Mouse (Mus musculus) intestine, embryonic 16.5 days (tissue): ENCODE results near the gene Xrn1. TPM values are rescaled to one million over a fixed set of nuclear protein-coding genes. Genes with fewer than 3 reads are reported as not detected.
"Not testable (repeated sequence)": the region's sequence is repeated elsewhere in the genome, so short reads cannot be mapped to it uniquely, and the experiment has no call there.

Source experiments
- ATAC-seq: fragments of 200-750 bp; cut with Nextera tagmentation; 2 replicates; pipeline ENCODE4 v1.8.0; 2017; ENCODE audit warnings: moderate TSS enrichment, moderate library complexity
- H3K27ac ChIP-seq: fragments of 300-500 bp; sonication (generic); 2 replicates; pipeline ENCODE4 v1.5.1; 2014; ENCODE audit warnings: mild to moderate bottlenecking, low read length
- H3K27me3 ChIP-seq: fragments of 300-500 bp; sonication (generic); replicated peaks from 2 replicates; pipeline ENCODE4 v1.6.1; 2014; ENCODE audit warnings: low read length, control low read depth, mixed read lengths; ENCODE audit not compliant: control insufficient read depth, insufficient read depth
- H3K36me3 ChIP-seq: fragments of 300-500 bp; sonication (generic); 2 replicates; pipeline ENCODE4 v1.6.1; 2014; ENCODE audit warnings: low read length, control low read depth; ENCODE audit not compliant: control insufficient read depth, insufficient read depth
- H3K4me1 ChIP-seq: fragments of 300-500 bp; sonication (generic); 2 replicates; pipeline ENCODE4 v1.6.1; 2014; ENCODE audit warnings: low read length, control low read depth, mixed read lengths; ENCODE audit not compliant: control insufficient read depth, insufficient read depth
- H3K4me2 ChIP-seq: fragments of 300-500 bp; sonication (generic); 2 replicates; pipeline ENCODE4 v1.6.1; 2014; ENCODE audit warnings: low read depth, low read length, control low read depth
- H3K4me3 ChIP-seq: fragments of 300-500 bp; sonication (generic); 2 replicates; pipeline ENCODE4 v1.5.1; 2014; ENCODE audit warnings: mild to moderate bottlenecking, low read length
- H3K9ac ChIP-seq: fragments of 300-500 bp; sonication (generic); 2 replicates; pipeline ENCODE4 v1.6.1; 2014; ENCODE audit warnings: low read depth, low read length
- H3K9me3 ChIP-seq: fragments of 300-500 bp; sonication (generic); 2 replicates; pipeline ENCODE4 v1.6.1; 2016; ENCODE audit warnings: low read length, control low read depth; ENCODE audit not compliant: control insufficient read depth
- WGBS: fragments of 180-500 bp; shearing (Covaris S2); extraction: QIAGEN DNeasy Blood & Tissue Kit; methylation state at CpG from one replicate; pipeline ENCODE4 v1.1.7; 2014; 5-methylcytosine and 5-hydroxymethylcytosine counted together
- polyA plus RNA-seq: library from polyadenylated mRNA; unstranded; fragments of >200 nt; fragmentation: Nextera tagmentation; extraction: Ambion mirVana; gene quantifications from 2 replicates; pipeline ENCODE4 v1.2.1, GENCODE M21; 2015

Gene Xrn1
- 10.1 and 11.3 TPM in 2 replicates for polyA plus RNA-seq

GRCm38 (mm10) chr9:95954585-95955461 is at the start of gene Xrn1:
Xrn1 (plus strand) TSS chr9:95954760.
- H3K27ac ChIP-seq: peak within 1 kb of the TSS; percentile 93
- WGBS: under 1% methylated on average over 57 of the region's 57 CpGs
- peak; percentile 99 for ATAC-seq
- no peaks in the 10 kb centered on the region for H3K36me3 ChIP-seq
- peak within 1 kb of the TSS; percentile 81 for H3K4me2 ChIP-seq
- no peaks in the 10 kb centered on the region for H3K27me3 ChIP-seq
- peak within 1 kb of the TSS; percentile 100 for H3K4me3 ChIP-seq
- no peaks in the 10 kb centered on the region for H3K9me3 ChIP-seq
- H3K9ac ChIP-seq: peak within 1 kb of the TSS; percentile 100
- peaks cover 11% of the 10 kb centered on the region for H3K4me1 ChIP-seq

- ATAC-seq: no peak
These were observed 21.7 kb upstream of the Xrn1 start for GRCm38 (mm10) chr9:95932855-95933254.

GRCm38 (mm10) chr9:95953658-95954057 is 902 bp upstream of the Xrn1 start:
- no peak for ATAC-seq

More at GRCm38 (mm10) chr9:95932855-95933254, 21.7 kb upstream of the Xrn1 start:
- Histone ChIP-seq H3K27ac (no peak overlapping the region), H3K27me3 (no peaks in the 10 kb centered on the region), H3K9me3 (no peaks in the 10 kb centered on the region), H3K9ac (no peak overlapping the region), H3K4me1 (no peaks in the 10 kb centered on the region), H3K4me2 (no peak overlapping the region), H3K4me3 (no peak overlapping the region), H3K36me3 (no peaks in the 10 kb centered on the region)

GRCm38 (mm10) chr9:95954226-95954584 is 355 bp upstream of the Xrn1 start:
- H3K4me3 ChIP-seq: peak overlapping the region; percentile 100
- H3K9me3 ChIP-seq: no peaks in the 10 kb centered on the region
- peaks cover 5% of the 10 kb centered on the region for H3K4me1 ChIP-seq
- peak overlapping the region; percentile 59 for H3K27ac ChIP-seq
- H3K9ac ChIP-seq: peak overlapping the region; percentile 100
- 0% methylated on average over 7 of the region's 7 CpGs for WGBS
- H3K36me3 ChIP-seq: no peaks in the 10 kb centered on the region
- no peaks in the 10 kb centered on the region for H3K27me3 ChIP-seq
- peak; percentile 43 for ATAC-seq
- H3K4me2 ChIP-seq: peak overlapping the region; percentile 81

More at GRCm38 (mm10) chr9:95953658-95954057, 902 bp upstream of the Xrn1 start:
- H3K4me3 ChIP-seq: no peak overlapping the region
- no peaks in the 10 kb centered on the region for H3K9me3 ChIP-seq
- no peak overlapping the region for H3K9ac ChIP-seq
- peaks cover 4% of the 10 kb centered on the region; the same call in 1 of the 2 replicates for H3K4me1 ChIP-seq
- H3K4me2 ChIP-seq: peak overlapping the region; percentile 81
- H3K27ac ChIP-seq: no peak overlapping the region
- WGBS: 70% methylated on average over 4 of the region's 4 CpGs
- no peaks in the 10 kb centered on the region for H3K27me3 ChIP-seq
- H3K36me3 ChIP-seq: no peaks in the 10 kb centered on the region

- Histone ChIP-seq H3K27ac (no peak overlapping the region), H3K27me3 (no peaks in the 10 kb centered on the region), H3K4me1 (peaks cover 11% of the 10 kb centered on the region), H3K4me2 (no peak overlapping the region), H3K36me3 (no peaks in the 10 kb centered on the region), H3K9me3 (no peaks in the 10 kb centered on the region), H3K9ac (no peak overlapping the region), H3K4me3 (no peak overlapping the region)
- 83% methylated on average over 2 of the region's 2 CpGs for WGBS
- no peak for ATAC-seq
These were observed 3.1 kb downstream of the Xrn1 start for GRCm38 (mm10) chr9:95957611-95958010.

GRCm38 (mm10) chr9:95958041-95958730 is 3.6 kb downstream of the Xrn1 start:
- Histone ChIP-seq H3K27ac (no peak overlapping the region), H3K4me1 (peaks cover 11% of the 10 kb centered on the region), H3K4me3 (no peak overlapping the region), H3K27me3 (no peaks in the 10 kb centered on the region), H3K36me3 (no peaks in the 10 kb centered on the region), H3K4me2 (no peak overlapping the region), H3K9me3 (no peaks in the 10 kb centered on the region), H3K9ac (no peak overlapping the region)
- no peak for ATAC-seq
- 90% methylated on average over 7 of the region's 7 CpGs for WGBS

GRCm38 (mm10) chr9:95958731-95959105 is 4.2 kb downstream of the Xrn1 start:
- H3K9me3 ChIP-seq, H3K27me3 ChIP-seq, H3K4me1 ChIP-seq, H3K27ac ChIP-seq, H3K4me3 ChIP-seq, H3K36me3 ChIP-seq, H3K4me2 ChIP-seq, H3K9ac ChIP-seq, ATAC-seq: not testable (repeated sequence)
- WGBS: 73% methylated on average over 2 of the region's 2 CpGs

- no peaks in the 10 kb centered on the region for H3K9me3 ChIP-seq
- no peak overlapping the region for H3K4me2 ChIP-seq
- no peaks in the 10 kb centered on the region for H3K36me3 ChIP-seq
- no peak overlapping the region for H3K4me3 ChIP-seq
- WGBS: 72% methylated on average over 6 of the region's 6 CpGs
- H3K4me1 ChIP-seq: peaks cover 8% of the 10 kb centered on the region
- peak overlapping the region; percentile 43 for H3K27ac ChIP-seq
- H3K27me3 ChIP-seq: no peaks in the 10 kb centered on the region
- no peak for ATAC-seq
- H3K9ac ChIP-seq: no peak overlapping the region
These were observed 4.7 kb downstream of the Xrn1 start for GRCm38 (mm10) chr9:95959246-95959645.

- Histone ChIP-seq H3K4me2 (no peak overlapping the region), H3K36me3 (no peaks in the 10 kb centered on the region), H3K4me1 (peaks cover 8% of the 10 kb centered on the region), H3K27me3 (no peaks in the 10 kb centered on the region), H3K9me3 (no peaks in the 10 kb centered on the region), H3K27ac (peak overlapping the region; percentile 43), H3K9ac (no peak overlapping the region), H3K4me3 (no peak overlapping the region)
- peak; percentile 85 for ATAC-seq
- 79% methylated on average over 3 of the region's 3 CpGs for WGBS
These were observed 5.3 kb downstream of the Xrn1 start for GRCm38 (mm10) chr9:95959732-95960428.
